Mouse (Mus musculus): ENCODE data around the gene B3gnt2. TPM values are rescaled to one million over a fixed set of nuclear protein-coding genes. Genes with fewer than 3 reads are reported as not detected.

Gene B3gnt2
- polyA plus RNA-seq, 1 experiment from 2014 or later: 2.9 TPM

GRCm38 (mm10) chr11:22756168-22756980 lies 104.4 kb downstream of the B3gnt2 start:
- 85% methylated on average over 3 of the region's 3 CpGs for WGBS
- ATAC-seq (ENCODE audit: insufficient number of reproducible peaks, low FRiP score, low TSS enrichment, low read depth) (no peak), DNase-seq (ENCODE audit: low spot score) (no peak)
- Histone ChIP-seq H3K4me1 (ENCODE audit: control insufficient read depth, insufficient read depth, low read length) (no peaks in the 10 kb centered on the region), H3K9ac (ENCODE audit: low read length) (no peak overlapping the region), H3K27me3 (ENCODE audit: control insufficient read depth, insufficient read depth, low read length) (no peaks in the 10 kb centered on the region), H3K9me3 (ENCODE audit: control insufficient read depth, low read length) (no peaks in the 10 kb centered on the region), H3K36me3 (ENCODE audit: control insufficient read depth, insufficient read depth, low read length) (no peaks in the 10 kb centered on the region), H3K4me2 (ENCODE audit: low read depth, severe bottlenecking) (no peak overlapping the region), H3K27ac (replicated peaks; ENCODE audit: low read depth, low read length) (no peak overlapping the region), H3K4me3 (ENCODE audit: low read depth, low read length) (no peak overlapping the region)

GRCm38 (mm10) chr11:22755180-22755579 lies 105.6 kb downstream of the B3gnt2 start:
- ATAC-seq (ENCODE audit: insufficient number of reproducible peaks, low FRiP score, low TSS enrichment, low read depth): no peak
- 70% methylated on average over 1 of the region's 1 CpGs for WGBS
- Histone ChIP-seq H3K9ac (ENCODE audit: low read length) (no peak overlapping the region), H3K9me3 (ENCODE audit: control insufficient read depth, low read length) (no peaks in the 10 kb centered on the region), H3K27me3 (ENCODE audit: control insufficient read depth, insufficient read depth, low read length) (no peaks in the 10 kb centered on the region), H3K4me2 (ENCODE audit: low read depth, severe bottlenecking) (no peak overlapping the region), H3K4me1 (ENCODE audit: control insufficient read depth, insufficient read depth, low read length) (no peaks in the 10 kb centered on the region), H3K27ac (replicated peaks; ENCODE audit: low read depth, low read length) (no peak overlapping the region), H3K36me3 (ENCODE audit: control insufficient read depth, insufficient read depth, low read length) (no peaks in the 10 kb centered on the region), H3K4me3 (ENCODE audit: low read depth, low read length) (no peak overlapping the region)
- DNase-seq (ENCODE audit: low spot score): no peak

- Histone ChIP-seq H3K4me1 (ENCODE audit: control insufficient read depth, insufficient read depth, low read length) (no peaks in the 10 kb centered on the region), H3K9me3 (ENCODE audit: control insufficient read depth, low read length) (no peaks in the 10 kb centered on the region), H3K36me3 (ENCODE audit: control insufficient read depth, insufficient read depth, low read length) (no peaks in the 10 kb centered on the region), H3K4me3 (ENCODE audit: low read depth, low read length) (no peak overlapping the region), H3K27ac (replicated peaks; ENCODE audit: low read depth, low read length) (no peak overlapping the region), H3K9ac (ENCODE audit: low read length) (no peak overlapping the region), H3K4me2 (ENCODE audit: low read depth, severe bottlenecking) (no peak overlapping the region), H3K27me3 (ENCODE audit: control insufficient read depth, insufficient read depth, low read length) (no peaks in the 10 kb centered on the region)
- DNase-seq (ENCODE audit: low spot score) (no peak), ATAC-seq (ENCODE audit: insufficient number of reproducible peaks, low FRiP score, low TSS enrichment, low read depth) (no peak)
- 38% methylated on average over 5 of the region's 5 CpGs for WGBS
Measured at GRCm38 (mm10) chr11:22752596-22752995, 108.2 kb downstream of the B3gnt2 start.

GRCm38 (mm10) chr11:22751592-22751991 lies 109.2 kb downstream of the B3gnt2 start:
- Histone ChIP-seq H3K9me3 (ENCODE audit: control insufficient read depth, low read length) (no peaks in the 10 kb centered on the region), H3K27me3 (ENCODE audit: control insufficient read depth, insufficient read depth, low read length) (no peaks in the 10 kb centered on the region), H3K4me1 (ENCODE audit: control insufficient read depth, insufficient read depth, low read length) (no peaks in the 10 kb centered on the region), H3K27ac (replicated peaks; ENCODE audit: low read depth, low read length) (no peak overlapping the region), H3K36me3 (ENCODE audit: control insufficient read depth, insufficient read depth, low read length) (no peaks in the 10 kb centered on the region), H3K9ac (ENCODE audit: low read length) (no peak overlapping the region), H3K4me3 (ENCODE audit: low read depth, low read length) (no peak overlapping the region), H3K4me2 (ENCODE audit: low read depth, severe bottlenecking) (no peak overlapping the region)
- ATAC-seq (ENCODE audit: insufficient number of reproducible peaks, low FRiP score, low TSS enrichment, low read depth) (no peak), DNase-seq (ENCODE audit: low spot score) (no peak)
- 93% methylated on average over 3 of the region's 3 CpGs for WGBS

GRCm38 (mm10) chr11:22747406-22747805 lies 113.4 kb downstream of the B3gnt2 start:
- H3K36me3 ChIP-seq (ENCODE audit: control insufficient read depth, insufficient read depth, low read length): no peaks in the 10 kb centered on the region
- H3K27ac ChIP-seq (replicated peaks; ENCODE audit: low read depth, low read length): no peak overlapping the region
- no peak for DNase-seq (ENCODE audit: low spot score)
- H3K9me3 ChIP-seq (ENCODE audit: control insufficient read depth, low read length): no peaks in the 10 kb centered on the region; the same call in 1 of the 2 replicates
- ATAC-seq (ENCODE audit: insufficient number of reproducible peaks, low FRiP score, low TSS enrichment, low read depth): no peak
- no peak overlapping the region for H3K9ac ChIP-seq (ENCODE audit: low read length)
- 81% methylated on average over 7 of the region's 7 CpGs for WGBS
- no peak overlapping the region for H3K4me3 ChIP-seq (ENCODE audit: low read depth, low read length)
- H3K4me2 ChIP-seq (ENCODE audit: low read depth, severe bottlenecking): no peak overlapping the region
- no peaks in the 10 kb centered on the region for H3K4me1 ChIP-seq (ENCODE audit: control insufficient read depth, insufficient read depth, low read length)
- no peaks in the 10 kb centered on the region for H3K27me3 ChIP-seq (ENCODE audit: control insufficient read depth, insufficient read depth, low read length)

- H3K36me3 ChIP-seq (ENCODE audit: control insufficient read depth, insufficient read depth, low read length): no peaks in the 10 kb centered on the region
- H3K27ac ChIP-seq (replicated peaks; ENCODE audit: low read depth, low read length): no peak overlapping the region
- no peak for DNase-seq (ENCODE audit: low spot score)
- H3K4me2 ChIP-seq (ENCODE audit: low read depth, severe bottlenecking): no peak overlapping the region
- no peaks in the 10 kb centered on the region for H3K27me3 ChIP-seq (ENCODE audit: control insufficient read depth, insufficient read depth, low read length)
- ATAC-seq (ENCODE audit: insufficient number of reproducible peaks, low FRiP score, low TSS enrichment, low read depth): no peak
- H3K9ac ChIP-seq (ENCODE audit: low read length): no peak overlapping the region
- H3K9me3 ChIP-seq (ENCODE audit: control insufficient read depth, low read length): no peaks in the 10 kb centered on the region; the same call in 1 of the 2 replicates
- H3K4me3 ChIP-seq (ENCODE audit: low read depth, low read length): no peak overlapping the region
- no peaks in the 10 kb centered on the region for H3K4me1 ChIP-seq (ENCODE audit: control insufficient read depth, insufficient read depth, low read length)
Measured at GRCm38 (mm10) chr11:22745356-22745755, 115.4 kb downstream of the B3gnt2 start.

GRCm38 (mm10) chr11:22743561-22744269 lies 117.0 kb downstream of the B3gnt2 start:
- Histone ChIP-seq H3K4me2 (ENCODE audit: low read depth, severe bottlenecking) (no peak overlapping the region), H3K4me3 (ENCODE audit: low read depth, low read length) (no peak overlapping the region), H3K9ac (ENCODE audit: low read length) (no peak overlapping the region), H3K4me1 (ENCODE audit: control insufficient read depth, insufficient read depth, low read length) (no peaks in the 10 kb centered on the region), H3K27me3 (ENCODE audit: control insufficient read depth, insufficient read depth, low read length) (no peaks in the 10 kb centered on the region), H3K27ac (replicated peaks; ENCODE audit: low read depth, low read length) (no peak overlapping the region), H3K9me3 (ENCODE audit: control insufficient read depth, low read length) (no peaks in the 10 kb centered on the region; the same call in 1 of the 2 replicates), H3K36me3 (ENCODE audit: control insufficient read depth, insufficient read depth, low read length) (no peaks in the 10 kb centered on the region)
- no peak for ATAC-seq (ENCODE audit: insufficient number of reproducible peaks, low FRiP score, low TSS enrichment, low read depth)
- no peak for DNase-seq (ENCODE audit: low spot score)
- 90% methylated on average over 5 of the region's 5 CpGs for WGBS

GRCm38 (mm10) chr11:22741998-22742626 lies 118.6 kb downstream of the B3gnt2 start:
- DNase-seq (ENCODE audit: low spot score) (no peak), ATAC-seq (ENCODE audit: insufficient number of reproducible peaks, low FRiP score, low TSS enrichment, low read depth) (no peak)
- Histone ChIP-seq H3K9ac (ENCODE audit: low read length) (no peak overlapping the region), H3K9me3 (ENCODE audit: control insufficient read depth, low read length) (no peaks in the 10 kb centered on the region; the same call in 1 of the 2 replicates), H3K4me1 (ENCODE audit: control insufficient read depth, insufficient read depth, low read length) (no peaks in the 10 kb centered on the region), H3K27ac (replicated peaks; ENCODE audit: low read depth, low read length) (no peak overlapping the region), H3K36me3 (ENCODE audit: control insufficient read depth, insufficient read depth, low read length) (no peaks in the 10 kb centered on the region), H3K27me3 (ENCODE audit: control insufficient read depth, insufficient read depth, low read length) (no peaks in the 10 kb centered on the region), H3K4me2 (ENCODE audit: low read depth, severe bottlenecking) (no peak overlapping the region), H3K4me3 (ENCODE audit: low read depth, low read length) (no peak overlapping the region)
- WGBS: 61% methylated on average over 7 of the region's 7 CpGs
